Mouse (Mus musculus): Measurements from ENCODE around the gene Nadsyn1. TPM values are rescaled to one million over a fixed set of nuclear protein-coding genes. Genes with fewer than 3 reads are reported as not detected.
A peak's percentile ranks its signal among the peaks of the same experiment; 100 is the strongest.

The Nadsyn1 gene
- polyA plus RNA-seq, 1 experiment from 2014 or later, result 6.7 TPM

GRCm38 (mm10) chr7:143763794-143764193 lies 58.9 kb downstream of the Nadsyn1 start:
- no peaks in the 10 kb centered on the region for H3K4me1 ChIP-seq
- H3K27ac ChIP-seq (replicated peaks), result no peak overlapping the region
- H3K27me3 ChIP-seq, result peaks cover 3% of the 10 kb centered on the region; the same call in 1 of the 2 replicates
- H3K36me3 ChIP-seq, result no peaks in the 10 kb centered on the region
- H3K4me2 ChIP-seq (replicated peaks), result no peak overlapping the region
- 16% methylated on average over 3 of the region's 3 CpGs for WGBS
- no peaks in the 10 kb centered on the region for H3K9me3 ChIP-seq
- H3K9ac ChIP-seq (replicated peaks), result no peak overlapping the region
- peak; percentile 64; the same call in 1 of the 2 replicates for ATAC-seq (replicated peaks)
- H3K4me3 ChIP-seq, result no peak overlapping the region

GRCm38 (mm10) chr7:143758956-143759355 lies 63.7 kb downstream of the Nadsyn1 start:
- no peaks in the 10 kb centered on the region for H3K9me3 ChIP-seq
- no peak overlapping the region for H3K27ac ChIP-seq (replicated peaks)
- no peak overlapping the region for H3K9ac ChIP-seq (replicated peaks)
- 43% methylated on average over 3 of the region's 3 CpGs for WGBS
- no peak overlapping the region for H3K4me3 ChIP-seq
- H3K4me1 ChIP-seq, result peaks cover 11% of the 10 kb centered on the region
- H3K4me2 ChIP-seq (replicated peaks), result no peak overlapping the region
- H3K36me3 ChIP-seq, result no peaks in the 10 kb centered on the region
- ATAC-seq (replicated peaks), result no peak
- H3K27me3 ChIP-seq, result peaks cover 14% of the 10 kb centered on the region

GRCm38 (mm10) chr7:143757696-143758095 lies 65.0 kb downstream of the Nadsyn1 start:
- Histone ChIP-seq H3K27ac (replicated peaks) (no peak overlapping the region), H3K4me2 (replicated peaks) (no peak overlapping the region), H3K4me1 (peaks cover 11% of the 10 kb centered on the region), H3K9me3 (no peaks in the 10 kb centered on the region), H3K36me3 (no peaks in the 10 kb centered on the region), H3K27me3 (peaks cover 14% of the 10 kb centered on the region), H3K4me3 (no peak overlapping the region), H3K9ac (replicated peaks) (no peak overlapping the region)
- WGBS, result 76% methylated on average over 3 of the region's 3 CpGs
- no peak for ATAC-seq (replicated peaks)

GRCm38 (mm10) chr7:143757027-143757390 lies 65.6 kb downstream of the Nadsyn1 start:
- no peaks in the 10 kb centered on the region for H3K36me3 ChIP-seq
- no peaks in the 10 kb centered on the region for H3K9me3 ChIP-seq
- peaks cover 14% of the 10 kb centered on the region for H3K27me3 ChIP-seq
- peak overlapping the region; percentile 78 for H3K4me2 ChIP-seq (replicated peaks)
- peaks cover 11% of the 10 kb centered on the region for H3K4me1 ChIP-seq
- WGBS, result 4% methylated on average over 15 of the region's 15 CpGs
- ATAC-seq (replicated peaks), result peak; percentile 88
- H3K4me3 ChIP-seq, result peak overlapping the region; percentile 33
- 0 out of 2 replicates have a peak overlapping the region, but pooled peaks have one; percentile 0 for H3K9ac ChIP-seq (replicated peaks)
- H3K27ac ChIP-seq (replicated peaks), result no peak overlapping the region

GRCm38 (mm10) chr7:143756125-143757026 lies 66.3 kb downstream of the Nadsyn1 start, which contains the start of gene Osbpl5:
TSS of gene Osbpl5 (minus strand) at chr7:143756985.
- Histone ChIP-seq H3K4me2 (replicated peaks) (peak within 1 kb of the TSS; percentile 78), H3K4me3 (peak within 1 kb of the TSS; percentile 33), H3K27me3 (peaks cover 14% of the 10 kb centered on the region), H3K4me1 (peaks cover 11% of the 10 kb centered on the region), H3K9me3 (no peaks in the 10 kb centered on the region), H3K36me3 (no peaks in the 10 kb centered on the region), H3K9ac (replicated peaks) (0 out of 2 replicates have a peak within 1 kb of the TSS, but pooled peaks have one; percentile 0), H3K27ac (replicated peaks) (no peak within 1 kb of the TSS)
- 35% methylated on average over 22 of the region's 22 CpGs for WGBS
- peak; percentile 30 for ATAC-seq (replicated peaks)

- no peak overlapping the region for H3K27ac ChIP-seq (replicated peaks)
- ATAC-seq (replicated peaks), result no peak
Measured at GRCm38 (mm10) chr7:143755357-143756124, 67.1 kb downstream of the Nadsyn1 start.

GRCm38 (mm10) chr7:143753990-143754715 lies 68.5 kb downstream of the Nadsyn1 start:
- peaks cover 14% of the 10 kb centered on the region for H3K27me3 ChIP-seq
- H3K36me3 ChIP-seq, result no peaks in the 10 kb centered on the region
- no peaks in the 10 kb centered on the region for H3K9me3 ChIP-seq
- no peak overlapping the region for H3K9ac ChIP-seq (replicated peaks)
- no peak overlapping the region for H3K27ac ChIP-seq (replicated peaks)
- 53% methylated on average over 5 of the region's 5 CpGs for WGBS
- no peak for ATAC-seq (replicated peaks)
- H3K4me1 ChIP-seq, result peaks cover 14% of the 10 kb centered on the region
- H3K4me3 ChIP-seq, result no peak overlapping the region
- no peak overlapping the region for H3K4me2 ChIP-seq (replicated peaks)

More at GRCm38 (mm10) chr7:143755357-143756124, 67.1 kb downstream of the Nadsyn1 start:
- Histone ChIP-seq H3K4me2 (replicated peaks) (no peak overlapping the region), H3K4me1 (peaks cover 11% of the 10 kb centered on the region), H3K4me3 (no peak overlapping the region), H3K9me3 (no peaks in the 10 kb centered on the region), H3K36me3 (no peaks in the 10 kb centered on the region), H3K27me3 (peaks cover 14% of the 10 kb centered on the region), H3K9ac (replicated peaks) (no peak overlapping the region)
- 71% methylated on average over 9 of the region's 9 CpGs for WGBS

- H3K27me3 ChIP-seq, result peaks cover 14% of the 10 kb centered on the region
- no peak overlapping the region for H3K9ac ChIP-seq (replicated peaks)
- WGBS, result 82% methylated on average over 3 of the region's 3 CpGs
- no peak overlapping the region for H3K27ac ChIP-seq (replicated peaks)
- no peaks in the 10 kb centered on the region for H3K9me3 ChIP-seq
- no peak overlapping the region for H3K4me2 ChIP-seq (replicated peaks)
- peaks cover 27% of the 10 kb centered on the region for H3K4me1 ChIP-seq
- no peak for ATAC-seq (replicated peaks)
- no peak overlapping the region for H3K4me3 ChIP-seq
- H3K36me3 ChIP-seq, result no peaks in the 10 kb centered on the region
Measured at GRCm38 (mm10) chr7:143752606-143753005, 70.0 kb downstream of the Nadsyn1 start.

GRCm38 (mm10) chr7:143752056-143752455 lies 70.6 kb downstream of the Nadsyn1 start:
- Histone ChIP-seq H3K27ac (replicated peaks) (no peak overlapping the region), H3K27me3 (peaks cover 14% of the 10 kb centered on the region), H3K4me2 (replicated peaks) (no peak overlapping the region), H3K9ac (replicated peaks) (no peak overlapping the region), H3K36me3 (no peaks in the 10 kb centered on the region), H3K4me3 (no peak overlapping the region), H3K4me1 (peaks cover 24% of the 10 kb centered on the region), H3K9me3 (no peaks in the 10 kb centered on the region)
- WGBS, result 75% methylated on average over 4 of the region's 4 CpGs
- no peak for ATAC-seq (replicated peaks)

- Histone ChIP-seq H3K36me3 (no peaks in the 10 kb centered on the region), H3K9me3 (no peaks in the 10 kb centered on the region), H3K4me1 (peaks cover 17% of the 10 kb centered on the region), H3K9ac (replicated peaks) (no peak overlapping the region), H3K4me2 (replicated peaks) (no peak overlapping the region), H3K27ac (replicated peaks) (no peak overlapping the region), H3K4me3 (no peak overlapping the region), H3K27me3 (peaks cover 14% of the 10 kb centered on the region)
- no peak for ATAC-seq (replicated peaks)
- WGBS, result 67% methylated on average over 1 of the region's 1 CpGs
Measured at GRCm38 (mm10) chr7:143751380-143751779, 71.3 kb downstream of the Nadsyn1 start.

- H3K4me2 ChIP-seq (replicated peaks), result no peak overlapping the region
- H3K36me3 ChIP-seq, result no peaks in the 10 kb centered on the region
- H3K9me3 ChIP-seq, result no peaks in the 10 kb centered on the region
- H3K4me3 ChIP-seq, result no peak overlapping the region
- no peak overlapping the region for H3K9ac ChIP-seq (replicated peaks)
- 62% methylated on average over 3 of the region's 3 CpGs for WGBS
- H3K27ac ChIP-seq (replicated peaks), result 0 out of 2 replicates have a peak overlapping the region, but pooled peaks have one; percentile 18
- H3K27me3 ChIP-seq, result no peaks in the 10 kb centered on the region
- 0 out of 2 replicates have a peak, but pooled peaks have one; percentile 24 for ATAC-seq (replicated peaks)
- H3K4me1 ChIP-seq, result peaks cover 16% of the 10 kb centered on the region
Measured at GRCm38 (mm10) chr7:143749045-143749444, 73.6 kb downstream of the Nadsyn1 start.
